Mouse (Mus musculus) thymus, postnatal 4 days (tissue): Measurements from ENCODE around the gene Chrm1.

Experiments
- DNase-seq: peaks from one replicate; pipeline ENCODE4 v3.0.0; 2021

Gene Chrm1

GRCm38 (mm10) chr19:8663360-8663839, at the start of gene Chrm1:
Gene Chrm1 (plus strand): TSS chr19:8663789.
- DNase-seq: no peak

DNA sequence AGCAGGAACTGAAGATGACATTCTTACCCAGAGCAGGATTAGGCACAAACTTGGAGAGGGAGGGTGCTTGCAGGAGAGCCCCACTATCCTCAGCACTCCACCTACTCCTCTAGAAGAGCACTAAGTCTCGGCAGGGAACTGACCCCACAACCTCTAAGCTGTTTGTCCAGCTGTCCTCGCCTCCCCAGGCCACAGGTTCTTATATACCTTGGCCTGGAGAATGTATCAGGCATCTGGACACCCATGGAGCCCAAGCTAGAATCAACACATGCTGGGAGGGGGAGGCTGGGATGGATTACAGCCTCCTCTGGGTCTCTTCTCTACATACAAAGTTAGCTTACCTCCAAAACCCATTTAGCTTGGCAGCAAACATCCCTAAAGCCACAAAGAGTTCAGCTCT, 49.2 kb upstream of the Chrm1 start:
- DNase-seq: no peak

- DNase-seq: no peak
Observed at GRCm38 (mm10) chr19:8616314-8616713, 47.3 kb upstream of the Chrm1 start.

GRCm38 (mm10) chr19:8617904-8618303, 45.7 kb upstream of the Chrm1 start, which contains the start of gene Slc22a6:
Gene Slc22a6 (plus strand): TSS chr19:8618039.
- no peak for DNase-seq

DNA sequence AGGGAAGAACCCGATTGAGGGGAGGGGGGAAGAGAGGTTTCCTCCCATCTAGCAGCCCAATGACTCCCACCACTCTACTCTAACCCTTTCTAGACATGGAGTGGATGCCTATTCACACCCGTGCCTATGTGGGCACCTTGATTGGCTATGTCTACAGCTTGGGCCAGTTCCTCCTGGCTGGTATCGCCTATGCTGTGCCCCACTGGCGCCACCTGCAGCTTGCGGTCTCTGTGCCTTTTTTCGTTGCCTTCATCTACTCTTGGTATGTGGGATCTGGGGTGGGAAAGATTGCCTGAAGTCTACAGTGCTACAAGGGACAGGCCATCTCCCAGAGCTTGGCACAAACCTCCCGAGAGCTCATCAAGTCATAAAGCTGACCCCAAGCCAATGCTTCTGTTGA, 42.5 kb upstream of the Chrm1 start:
- peak; percentile 34 for DNase-seq

GRCm38 (mm10) chr19:8630249-8630648, 33.3 kb upstream of the Chrm1 start:
- no peak for DNase-seq

DNA sequence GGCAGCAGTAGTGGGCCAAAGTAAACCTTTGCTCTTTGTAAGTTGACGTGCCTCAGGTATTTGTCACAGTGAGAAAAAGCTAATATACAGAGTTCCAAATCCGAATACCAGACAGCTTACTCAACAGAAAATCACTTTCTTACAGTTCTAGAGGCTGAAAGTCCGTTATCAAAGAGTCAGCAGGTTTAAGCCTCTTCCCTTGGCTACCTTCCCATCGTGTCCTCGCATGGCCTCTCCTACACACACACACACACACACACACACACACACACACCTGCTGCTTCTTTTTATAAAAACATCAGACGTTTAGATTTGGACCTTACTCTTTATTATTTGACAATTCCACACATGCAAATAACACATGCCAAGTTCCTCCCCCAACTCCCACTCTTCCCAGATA, 32.8 kb upstream of the Chrm1 start:
- DNase-seq: no peak

GRCm38 (mm10) chr19:8632029-8632428, 31.6 kb upstream of the Chrm1 start:
- no peak for DNase-seq

DNA sequence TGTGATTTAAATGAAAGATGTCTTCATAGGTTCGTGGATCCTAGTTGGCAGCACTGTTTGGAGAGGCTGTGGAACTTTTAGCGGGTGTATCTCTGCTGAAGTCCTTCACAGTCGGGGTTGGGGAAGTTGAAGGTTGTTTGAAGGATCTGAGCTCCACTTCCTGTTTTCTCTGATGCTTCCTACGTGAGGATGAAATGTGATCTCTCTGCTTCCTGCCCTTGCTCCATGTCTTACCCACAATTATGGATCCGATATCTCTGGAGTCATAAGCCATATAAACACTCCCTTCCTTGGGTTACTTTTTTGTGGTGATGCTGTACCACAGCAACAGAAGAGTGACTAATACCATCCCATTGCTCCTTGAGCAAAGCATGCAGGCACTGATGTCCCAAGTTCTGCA, 21.5 kb upstream of the Chrm1 start:
- no peak for DNase-seq

GRCm38 (mm10) chr19:8646393-8646792, 17.2 kb upstream of the Chrm1 start:
- DNase-seq: no peak

GRCm38 (mm10) chr19:8655833-8656232, 7.8 kb upstream of the Chrm1 start:
- DNase-seq: no peak

DNA sequence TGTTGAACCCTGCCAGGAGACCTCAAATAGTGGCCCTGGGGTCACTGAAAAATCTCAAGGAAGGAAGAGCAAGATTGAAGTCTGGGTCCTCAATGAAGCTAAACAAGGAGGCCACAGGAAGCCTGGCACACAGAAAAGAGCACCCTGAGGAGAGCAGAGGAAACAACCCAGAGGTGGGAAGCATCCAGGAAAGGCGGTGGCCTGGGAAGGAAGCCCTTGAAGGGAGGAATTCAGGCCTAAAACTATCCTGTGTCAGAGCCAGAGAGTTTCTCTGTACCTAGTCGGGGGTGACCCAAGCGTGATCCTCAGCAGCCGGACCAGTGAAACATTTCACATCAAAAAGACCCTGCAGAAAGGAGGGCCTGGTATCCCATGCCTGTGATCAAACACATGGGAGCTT, 7.2 kb upstream of the Chrm1 start:
- DNase-seq: no peak

GRCm38 (mm10) chr19:8661821-8662307, 1.7 kb upstream of the Chrm1 start:
- DNase-seq: peak; percentile 38

DNA sequence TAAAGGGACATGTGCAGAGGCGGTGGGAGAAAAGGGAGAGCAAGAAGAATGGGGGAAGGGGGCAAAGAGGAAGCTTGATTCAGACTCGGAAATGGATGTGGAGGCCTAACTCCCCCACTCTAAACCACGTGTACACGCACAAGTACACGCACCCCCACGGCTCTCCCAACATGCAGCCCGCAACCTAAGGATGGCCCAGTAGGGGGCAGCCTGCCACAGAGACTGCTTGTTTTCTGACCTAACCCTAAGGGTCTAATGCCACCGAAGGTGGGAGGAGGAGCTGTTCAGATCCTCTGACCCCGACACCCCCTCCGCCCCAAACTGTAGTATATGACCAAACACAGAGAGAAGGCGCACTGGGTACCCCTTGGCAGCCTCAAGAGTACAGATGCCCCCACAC, 1.3 kb upstream of the Chrm1 start:
- DNase-seq: peak; percentile 81

DNA sequence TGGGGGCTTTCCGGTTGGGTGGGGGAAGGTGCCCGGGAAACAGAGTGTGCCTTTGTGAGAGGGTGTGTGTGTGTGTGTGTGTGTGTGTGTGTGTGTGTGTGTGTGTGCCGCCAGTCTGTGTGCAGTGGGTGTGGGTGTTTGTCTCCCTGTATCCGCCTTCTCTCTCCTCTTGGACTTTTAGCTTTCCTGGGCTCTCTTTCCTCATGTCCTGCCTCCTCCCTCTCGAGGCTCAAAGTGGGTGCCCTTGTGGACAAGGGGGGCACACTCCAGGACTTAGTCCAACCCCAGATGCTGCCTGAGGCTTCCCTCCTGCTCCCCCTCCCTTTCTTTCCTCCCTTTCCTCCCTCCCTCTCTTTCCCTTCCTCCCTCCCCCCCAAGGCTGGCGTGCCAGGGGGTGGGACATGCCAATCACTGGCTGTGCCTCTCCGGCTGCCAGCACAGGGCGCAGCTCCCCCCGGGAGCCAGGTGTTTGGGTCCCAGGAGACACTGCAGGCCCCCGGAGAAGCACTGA, 377 bp downstream of the Chrm1 start:
- DNase-seq: no peak

DNA sequence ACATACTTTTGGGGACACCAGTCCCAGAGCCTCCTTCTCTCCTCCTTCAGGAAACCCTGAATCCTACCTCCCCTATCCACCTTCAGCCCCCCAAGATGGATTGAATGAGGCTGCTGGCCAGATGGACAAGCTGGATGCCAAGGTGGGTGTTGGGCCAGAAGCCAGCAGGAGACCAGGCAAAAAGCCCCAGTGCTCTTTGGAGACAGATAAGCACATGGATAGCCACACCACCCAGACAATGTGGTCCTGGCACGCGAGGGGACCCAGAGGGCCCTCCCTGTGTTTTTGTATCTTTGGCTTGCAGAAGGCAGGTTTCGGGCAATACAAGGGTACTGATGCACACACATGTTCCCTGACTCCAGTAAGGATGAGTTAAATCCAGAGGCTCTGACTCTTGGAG, 1.3 kb downstream of the Chrm1 start:
- no peak for DNase-seq

DNA sequence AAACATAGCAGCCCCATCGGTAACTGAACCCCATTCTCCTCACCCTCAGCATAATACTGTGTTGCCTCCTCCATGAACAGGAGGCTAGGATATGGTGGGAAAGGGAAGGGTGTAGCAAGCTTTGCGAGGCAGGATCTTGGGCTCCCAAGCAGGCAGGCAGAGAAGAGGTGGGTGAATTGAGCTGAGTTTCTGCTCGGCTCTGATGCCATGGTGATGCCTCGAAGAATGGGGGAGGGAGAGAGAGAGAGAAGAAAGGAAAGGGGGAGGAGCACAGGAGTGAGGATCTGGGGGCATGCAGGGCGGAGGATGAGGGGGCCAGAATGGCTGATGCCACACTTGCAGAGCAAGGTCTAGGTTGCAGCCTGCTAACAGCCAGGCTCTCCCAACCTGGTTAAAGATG, 2.2 kb downstream of the Chrm1 start:
- DNase-seq: no peak

DNA sequence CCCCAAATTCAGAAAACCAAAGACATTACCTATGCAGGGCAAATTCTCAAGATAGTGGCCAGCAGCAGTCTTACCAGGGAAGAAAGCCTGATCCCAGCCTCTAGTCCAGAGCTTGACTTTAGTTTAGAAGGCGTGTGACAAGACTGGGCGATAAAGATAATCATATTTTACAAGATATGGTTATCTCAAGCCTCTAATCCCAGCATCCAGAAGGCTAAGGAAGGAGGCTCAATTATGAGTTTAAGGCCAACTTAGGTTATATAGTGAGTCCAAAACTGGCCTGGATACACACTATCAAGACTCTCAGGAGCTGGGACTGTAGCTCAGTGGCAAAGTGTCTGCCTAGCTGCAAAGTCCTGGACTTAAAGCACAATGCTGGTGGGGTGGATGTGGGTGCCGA, 9.3 kb downstream of the Chrm1 start:
- DNase-seq: no peak

GRCm38 (mm10) chr19:8673336-8674063, 9.9 kb downstream of the Chrm1 start:
- no peak for DNase-seq

GRCm38 (mm10) chr19:8679031-8679779, 15.6 kb downstream of the Chrm1 start:
- DNase-seq: no peak

DNA sequence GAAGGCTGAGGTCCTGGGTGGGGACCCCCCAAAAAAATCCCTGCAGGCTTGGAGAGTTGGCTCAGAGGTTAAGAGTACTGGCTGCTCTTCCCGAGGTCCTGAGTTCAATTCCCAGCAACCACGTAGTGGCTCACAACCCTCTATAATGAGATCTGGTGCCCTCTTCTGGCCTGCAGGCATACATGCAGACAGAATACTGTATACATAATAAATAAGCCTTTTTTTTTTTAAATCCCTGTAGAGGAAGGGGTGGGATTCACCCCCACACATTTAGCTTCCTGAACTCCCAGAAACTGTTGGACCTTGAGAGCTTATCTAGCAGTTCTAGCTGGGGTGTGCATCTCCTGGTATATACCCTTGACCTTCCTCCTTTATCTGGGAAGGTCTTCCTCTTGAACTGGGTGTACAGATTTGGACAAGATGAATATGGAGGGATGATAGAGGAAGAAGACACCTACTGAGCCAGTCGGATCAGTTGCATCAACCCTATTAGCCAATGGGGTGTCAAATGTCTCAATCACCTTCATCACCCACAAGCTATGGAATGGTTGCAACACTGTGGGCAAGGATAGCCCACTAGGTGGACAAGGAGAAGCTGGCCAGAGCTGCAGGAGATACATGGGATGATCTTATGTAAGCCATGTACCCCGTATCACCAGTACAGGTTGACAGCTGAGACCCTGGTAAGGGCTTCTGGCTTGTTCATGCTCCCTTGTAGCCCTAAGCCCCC, 18.2 kb downstream of the Chrm1 start:
- DNase-seq: no peak

DNA sequence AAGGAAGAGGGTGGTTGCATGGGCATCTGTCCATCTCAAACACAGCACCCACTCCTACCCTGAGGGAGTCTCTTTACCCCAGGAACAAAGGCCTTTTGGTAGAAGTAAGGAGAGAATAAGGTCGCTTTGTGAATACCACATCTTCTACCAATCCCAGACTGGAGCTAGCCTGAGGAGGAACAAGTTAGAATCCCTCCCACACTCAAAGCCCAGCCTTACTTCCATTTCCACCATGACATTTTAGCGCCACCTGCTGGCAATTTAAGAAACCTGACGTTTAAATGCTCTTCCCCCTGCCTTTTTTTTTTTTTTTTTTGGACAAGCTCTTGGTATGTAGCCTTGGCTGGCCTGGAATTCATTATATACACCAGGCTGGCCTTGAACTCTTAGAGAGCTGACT, 19.4 kb downstream of the Chrm1 start:
- peak; percentile 82 for DNase-seq

GRCm38 (mm10) chr19:8683627-8684026, 20.0 kb downstream of the Chrm1 start:
- no peak for DNase-seq
